Mouse (Mus musculus): Measurements from ENCODE around the gene Acsl3. TPM values are rescaled to one million over a fixed set of nuclear protein-coding genes. Genes with fewer than 3 reads are reported as not detected.

The Acsl3 gene
- polyA plus RNA-seq, 1 experiment from 2014 or later = 66.9 TPM

GRCm38 (mm10) chr1:78724458-78725190 lies 67.0 kb downstream of the Acsl3 start:
- Histone ChIP-seq H3K27me3 (ENCODE audit: control insufficient read depth, insufficient read depth, low read length) (no peaks in the 10 kb centered on the region), H3K4me2 (no peak overlapping the region), H3K27ac (ENCODE audit: low read depth, low read length) (no peak overlapping the region), H3K4me3 (ENCODE audit: low read depth, low read length) (no peak overlapping the region), H3K4me1 (ENCODE audit: control insufficient read depth, insufficient read depth, low read length) (peaks cover 4% of the 10 kb centered on the region; the same call in 1 of the 2 replicates), H3K36me3 (ENCODE audit: control insufficient read depth, insufficient read depth, low read length) (no peaks in the 10 kb centered on the region), H3K9me3 (replicated peaks; ENCODE audit: control insufficient read depth, low read length) (no peaks in the 10 kb centered on the region), H3K9ac (ENCODE audit: low read depth, low read length) (no peak overlapping the region)
- 16% methylated on average over 17 of the region's 17 CpGs for WGBS (ENCODE audit: insufficient replicate concordance)
- no peak; the same call in 1 of the 2 replicates for ATAC-seq (replicated peaks; ENCODE audit: insufficient number of reproducible peaks, low FRiP score, low TSS enrichment)

- Histone ChIP-seq H3K4me1 (ENCODE audit: control insufficient read depth, insufficient read depth, low read length) (peaks cover 4% of the 10 kb centered on the region; the same call in 1 of the 2 replicates), H3K27ac (ENCODE audit: low read depth, low read length) (no peak overlapping the region), H3K9me3 (replicated peaks; ENCODE audit: control insufficient read depth, low read length) (no peaks in the 10 kb centered on the region), H3K9ac (ENCODE audit: low read depth, low read length) (no peak overlapping the region), H3K36me3 (ENCODE audit: control insufficient read depth, insufficient read depth, low read length) (no peaks in the 10 kb centered on the region), H3K4me3 (ENCODE audit: low read depth, low read length) (no peak overlapping the region), H3K4me2 (no peak overlapping the region), H3K27me3 (ENCODE audit: control insufficient read depth, insufficient read depth, low read length) (no peaks in the 10 kb centered on the region)
- 45% methylated on average over 3 of the region's 3 CpGs for WGBS (ENCODE audit: insufficient replicate concordance)
- ATAC-seq (replicated peaks; ENCODE audit: insufficient number of reproducible peaks, low FRiP score, low TSS enrichment) = no peak
Measured at GRCm38 (mm10) chr1:78725191-78725490, 67.5 kb downstream of the Acsl3 start.

- Histone ChIP-seq H3K9ac (ENCODE audit: low read depth, low read length) (no peak overlapping the region), H3K9me3 (replicated peaks; ENCODE audit: control insufficient read depth, low read length) (no peaks in the 10 kb centered on the region), H3K27me3 (ENCODE audit: control insufficient read depth, insufficient read depth, low read length) (no peaks in the 10 kb centered on the region), H3K4me2 (no peak overlapping the region), H3K4me1 (ENCODE audit: control insufficient read depth, insufficient read depth, low read length) (peaks cover 4% of the 10 kb centered on the region; the same call in 1 of the 2 replicates), H3K36me3 (ENCODE audit: control insufficient read depth, insufficient read depth, low read length) (no peaks in the 10 kb centered on the region), H3K4me3 (ENCODE audit: low read depth, low read length) (no peak overlapping the region), H3K27ac (ENCODE audit: low read depth, low read length) (no peak overlapping the region)
- WGBS (ENCODE audit: insufficient replicate concordance) = 43% methylated on average over 6 of the region's 6 CpGs
- no peak; the same call in 1 of the 2 replicates for ATAC-seq (replicated peaks; ENCODE audit: insufficient number of reproducible peaks, low FRiP score, low TSS enrichment)
Measured at GRCm38 (mm10) chr1:78725617-78726223, 68.1 kb downstream of the Acsl3 start.

- Histone ChIP-seq H3K4me2 (no peak overlapping the region), H3K4me3 (ENCODE audit: low read depth, low read length) (no peak overlapping the region), H3K27me3 (ENCODE audit: control insufficient read depth, insufficient read depth, low read length) (no peaks in the 10 kb centered on the region), H3K4me1 (ENCODE audit: control insufficient read depth, insufficient read depth, low read length) (peaks cover 4% of the 10 kb centered on the region; the same call in 1 of the 2 replicates), H3K9me3 (replicated peaks; ENCODE audit: control insufficient read depth, low read length) (no peaks in the 10 kb centered on the region), H3K9ac (ENCODE audit: low read depth, low read length) (no peak overlapping the region), H3K27ac (ENCODE audit: low read depth, low read length) (no peak overlapping the region), H3K36me3 (ENCODE audit: control insufficient read depth, insufficient read depth, low read length) (no peaks in the 10 kb centered on the region)
- 77% methylated on average over 9 of the region's 9 CpGs for WGBS (ENCODE audit: insufficient replicate concordance)
- ATAC-seq (replicated peaks; ENCODE audit: insufficient number of reproducible peaks, low FRiP score, low TSS enrichment) = no peak
Measured at GRCm38 (mm10) chr1:78730114-78730720, 72.6 kb downstream of the Acsl3 start.

- WGBS (ENCODE audit: insufficient replicate concordance) = 75% methylated on average over 9 of the region's 9 CpGs
- Histone ChIP-seq H3K27me3 (ENCODE audit: control insufficient read depth, insufficient read depth, low read length) (no peaks in the 10 kb centered on the region), H3K4me1 (ENCODE audit: control insufficient read depth, insufficient read depth, low read length) (no peaks in the 10 kb centered on the region), H3K9ac (ENCODE audit: low read depth, low read length) (no peak overlapping the region), H3K36me3 (ENCODE audit: control insufficient read depth, insufficient read depth, low read length) (no peaks in the 10 kb centered on the region), H3K4me2 (no peak overlapping the region), H3K9me3 (replicated peaks; ENCODE audit: control insufficient read depth, low read length) (no peaks in the 10 kb centered on the region), H3K27ac (ENCODE audit: low read depth, low read length) (no peak overlapping the region), H3K4me3 (ENCODE audit: low read depth, low read length) (no peak overlapping the region)
- no peak for ATAC-seq (replicated peaks; ENCODE audit: insufficient number of reproducible peaks, low FRiP score, low TSS enrichment)
Measured at GRCm38 (mm10) chr1:78732290-78732689, 74.7 kb downstream of the Acsl3 start.

- no peaks in the 10 kb centered on the region; the same call in 1 of the 2 replicates for H3K4me1 ChIP-seq (ENCODE audit: control insufficient read depth, insufficient read depth, low read length)
- WGBS (ENCODE audit: insufficient replicate concordance) = 57% methylated on average over 17 of the region's 17 CpGs
- no peaks in the 10 kb centered on the region for H3K27me3 ChIP-seq (ENCODE audit: control insufficient read depth, insufficient read depth, low read length)
- no peak overlapping the region for H3K4me2 ChIP-seq
- no peak overlapping the region for H3K9ac ChIP-seq (ENCODE audit: low read depth, low read length)
- H3K27ac ChIP-seq (ENCODE audit: low read depth, low read length) = no peak overlapping the region
- H3K9me3 ChIP-seq (replicated peaks; ENCODE audit: control insufficient read depth, low read length) = no peaks in the 10 kb centered on the region
- H3K4me3 ChIP-seq (ENCODE audit: low read depth, low read length) = no peak overlapping the region
- no peaks in the 10 kb centered on the region for H3K36me3 ChIP-seq (ENCODE audit: control insufficient read depth, insufficient read depth, low read length)
- ATAC-seq (replicated peaks; ENCODE audit: insufficient number of reproducible peaks, low FRiP score, low TSS enrichment) = no peak
Measured at GRCm38 (mm10) chr1:78734261-78735000, 76.8 kb downstream of the Acsl3 start.

- ATAC-seq (replicated peaks; ENCODE audit: insufficient number of reproducible peaks, low FRiP score, low TSS enrichment) = no peak
- Histone ChIP-seq H3K27ac (ENCODE audit: low read depth, low read length) (no peak overlapping the region), H3K4me2 (no peak overlapping the region)
Measured at GRCm38 (mm10) chr1:78737646-78738045, 80.0 kb downstream of the Acsl3 start.

GRCm38 (mm10) chr1:78740676-78741075 lies 83.1 kb downstream of the Acsl3 start:
- Histone ChIP-seq H3K27me3 (ENCODE audit: control insufficient read depth, insufficient read depth, low read length) (no peaks in the 10 kb centered on the region), H3K4me1 (ENCODE audit: control insufficient read depth, insufficient read depth, low read length) (no peaks in the 10 kb centered on the region; the same call in 1 of the 2 replicates), H3K27ac (ENCODE audit: low read depth, low read length) (no peak overlapping the region), H3K9me3 (replicated peaks; ENCODE audit: control insufficient read depth, low read length) (no peaks in the 10 kb centered on the region), H3K4me3 (ENCODE audit: low read depth, low read length) (no peak overlapping the region), H3K4me2 (no peak overlapping the region), H3K9ac (ENCODE audit: low read depth, low read length) (no peak overlapping the region), H3K36me3 (ENCODE audit: control insufficient read depth, insufficient read depth, low read length) (no peaks in the 10 kb centered on the region)
- no peak for ATAC-seq (replicated peaks; ENCODE audit: insufficient number of reproducible peaks, low FRiP score, low TSS enrichment)
- 89% methylated on average over 11 of the region's 11 CpGs for WGBS (ENCODE audit: insufficient replicate concordance)

More at GRCm38 (mm10) chr1:78737646-78738045, 80.0 kb downstream of the Acsl3 start:
- no peaks in the 10 kb centered on the region for H3K9me3 ChIP-seq (replicated peaks; ENCODE audit: control insufficient read depth, low read length)
- no peaks in the 10 kb centered on the region; the same call in 1 of the 2 replicates for H3K4me1 ChIP-seq (ENCODE audit: control insufficient read depth, insufficient read depth, low read length)
- H3K4me3 ChIP-seq (ENCODE audit: low read depth, low read length) = no peak overlapping the region
- H3K9ac ChIP-seq (ENCODE audit: low read depth, low read length) = no peak overlapping the region
- H3K36me3 ChIP-seq (ENCODE audit: control insufficient read depth, insufficient read depth, low read length) = no peaks in the 10 kb centered on the region
- no peaks in the 10 kb centered on the region for H3K27me3 ChIP-seq (ENCODE audit: control insufficient read depth, insufficient read depth, low read length)
- 41% methylated on average over 5 of the region's 5 CpGs for WGBS (ENCODE audit: insufficient replicate concordance)
